Mouse (Mus musculus): ENCODE measurements around the gene Pdcd2.
"Not testable (repeated sequence)": the region's sequence is repeated elsewhere in the genome, so short reads cannot be mapped to it uniquely, and the experiment has no call there.

The Pdcd2 gene

DNA sequence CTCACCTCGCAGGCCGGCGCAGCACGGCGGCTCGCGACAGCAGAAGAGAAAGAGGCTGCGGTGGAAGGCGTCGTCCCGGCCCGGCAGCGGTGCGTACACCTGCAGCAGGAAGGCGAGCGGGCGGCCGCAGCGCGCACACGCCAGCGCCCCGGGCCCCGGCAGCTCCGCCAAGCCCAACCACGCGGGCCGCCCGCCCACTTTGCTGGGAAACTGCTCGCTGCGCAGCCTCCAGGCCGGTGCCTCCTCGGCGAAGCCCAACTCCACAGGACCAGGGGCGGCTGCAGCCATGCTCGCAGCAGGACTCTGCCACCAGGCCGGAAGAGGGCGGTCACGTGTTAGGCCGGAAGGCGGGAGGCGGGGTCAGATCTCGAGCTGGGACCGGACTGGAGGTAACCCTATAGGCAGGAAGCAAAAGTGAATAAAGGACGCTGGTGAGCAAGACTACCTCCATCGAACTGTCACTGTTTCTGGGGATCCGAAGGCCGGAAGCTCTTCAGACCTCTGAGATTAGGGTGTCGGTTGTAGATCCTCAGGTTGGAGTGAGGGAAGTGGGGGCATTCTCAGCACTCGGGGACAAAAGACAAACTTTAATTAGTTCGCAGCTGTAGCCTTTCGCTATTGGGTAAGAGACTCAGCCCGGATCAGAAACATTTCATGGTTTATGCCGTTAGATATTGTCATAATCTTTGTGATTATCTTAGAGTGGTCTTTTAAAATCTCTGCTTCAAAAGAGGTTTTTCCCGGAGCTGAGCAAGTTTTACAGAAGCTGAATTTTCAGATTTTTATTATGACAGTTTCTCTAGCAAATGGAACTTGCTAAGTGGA lies at the start of gene Pdcd2:
Gene Pdcd2 (minus strand): TSS at position 316 of the 825 bp plus-strand sequence.
- CTCF ChIA-PET, result no interaction called here

DNA sequence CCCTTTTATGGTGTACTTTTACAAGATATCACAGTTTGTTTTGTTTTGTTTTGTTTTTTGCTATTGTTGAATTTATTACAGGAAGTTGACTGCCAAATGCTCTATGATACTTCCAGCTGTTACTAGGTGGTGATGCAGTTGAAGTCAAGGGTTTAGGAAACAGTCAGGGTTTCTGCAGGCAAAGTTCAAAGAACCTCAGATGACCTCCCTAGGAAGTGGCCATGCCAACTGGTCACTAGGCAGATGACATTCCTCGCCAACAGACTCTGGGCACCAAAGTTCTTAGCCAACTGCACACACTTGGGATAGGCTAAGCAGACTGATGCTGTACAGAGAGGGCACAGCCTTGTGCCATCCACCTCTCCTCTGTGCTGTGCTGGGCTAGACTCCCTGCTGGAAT lies 48.0 kb upstream of the Pdcd2 start:
- CTCF ChIA-PET, result no interaction called here

DNA sequence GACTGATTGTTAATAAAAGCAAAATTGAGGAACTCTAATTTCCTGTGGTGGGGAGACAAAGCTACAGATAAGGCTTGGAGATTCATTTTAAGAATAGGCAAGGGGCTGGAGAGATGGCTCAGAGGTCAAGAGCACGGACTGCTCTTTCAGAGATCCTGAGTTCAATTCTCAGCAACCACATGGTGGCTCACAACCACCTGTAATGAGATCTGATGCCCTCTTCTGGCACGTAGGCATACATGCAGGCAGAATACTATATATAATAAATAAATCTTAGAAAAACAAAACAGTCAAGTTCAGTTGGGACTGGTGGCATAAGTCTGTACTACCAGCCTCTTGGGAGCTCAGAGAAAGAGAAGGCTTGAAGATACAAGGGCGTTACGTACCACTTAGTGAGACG lies 39.8 kb upstream of the Pdcd2 start:
- CTCF ChIA-PET, result no interaction called here

DNA sequence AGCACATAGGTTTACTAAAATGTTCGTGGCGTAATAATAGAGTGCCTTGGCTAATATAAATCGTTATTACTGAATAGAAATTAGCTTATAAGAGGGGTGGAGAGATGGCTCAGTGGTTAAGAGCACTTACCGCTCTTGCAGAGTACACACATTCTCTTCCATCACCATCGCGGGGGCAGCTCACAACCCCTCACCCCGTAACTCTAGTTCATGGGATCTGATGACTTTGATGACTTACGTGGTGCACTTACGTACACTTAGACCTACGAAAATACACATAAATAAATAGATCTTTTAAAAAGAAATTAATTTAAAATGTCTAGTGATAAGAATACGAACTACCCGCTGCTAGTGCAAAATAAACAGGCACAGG lies 37.8 kb upstream of the Pdcd2 start:
- CTCF ChIA-PET, result no interaction called here

DNA sequence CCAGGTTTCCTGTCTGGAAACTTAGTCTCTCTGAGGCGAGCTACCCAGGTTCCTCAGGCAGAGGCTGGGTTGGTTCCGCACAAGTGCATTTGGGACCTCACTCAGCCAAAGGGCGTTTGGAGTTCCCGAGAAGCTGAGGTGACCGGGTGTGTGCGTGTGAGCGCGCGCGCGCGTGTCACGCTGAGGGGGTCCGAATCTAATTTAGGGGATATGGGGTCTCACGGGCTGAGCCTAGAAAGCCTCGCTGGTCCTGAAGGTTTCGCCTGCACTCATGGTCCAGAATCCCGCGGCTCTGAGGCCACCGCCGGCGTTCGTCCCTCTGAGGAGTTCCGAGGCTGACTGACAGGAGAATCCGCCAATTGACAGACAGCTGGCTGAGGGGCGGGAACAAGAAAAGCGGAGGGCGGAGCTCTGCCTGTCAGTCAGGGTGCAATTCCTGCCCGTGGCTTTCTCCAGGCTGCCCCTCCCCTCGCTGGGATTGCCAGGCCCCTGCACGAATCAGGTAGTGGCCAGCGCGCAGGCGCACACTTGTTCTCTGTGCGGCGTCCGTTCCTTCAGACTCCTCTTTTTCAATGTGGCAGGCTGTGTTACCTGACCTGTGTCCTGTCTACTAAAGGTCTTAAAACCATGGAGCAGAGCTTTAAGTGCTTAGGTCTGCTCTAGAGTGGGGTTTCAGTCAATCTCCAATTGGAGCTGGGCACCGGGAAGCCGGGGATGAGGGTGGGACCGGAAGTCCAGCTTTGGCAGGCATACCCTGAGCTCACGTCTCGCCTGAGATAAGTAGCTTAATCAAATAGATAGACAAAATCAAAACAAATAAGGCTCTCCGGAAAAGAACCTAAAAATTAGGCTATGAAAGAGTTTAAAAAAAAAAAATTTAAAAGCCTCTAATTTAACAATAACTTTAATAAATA lies 37.2 kb upstream of the Pdcd2 start, which contains the start of gene Prdm9:
Gene Prdm9 (minus strand): TSS at position 341 of the 914 bp plus-strand sequence.
- CTCF ChIA-PET, result no interaction called here

DNA sequence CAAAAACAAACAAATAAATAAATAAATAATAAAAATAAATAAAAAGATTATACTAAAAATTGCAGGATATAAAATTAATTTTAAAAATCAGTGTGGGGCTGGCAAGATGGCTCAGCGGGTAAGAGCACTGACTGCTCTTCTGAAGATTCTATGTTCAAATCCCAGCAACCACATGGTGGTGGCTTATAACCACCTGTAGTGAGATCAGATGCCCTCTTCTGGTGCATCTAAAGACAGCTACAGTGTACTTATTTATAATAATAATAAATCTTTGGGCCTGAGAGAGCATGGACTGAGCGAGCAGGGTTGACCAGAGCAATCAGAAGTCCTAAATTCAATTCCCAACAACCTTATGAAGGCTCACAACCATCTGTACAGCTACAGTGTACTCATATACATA lies 32.8 kb upstream of the Pdcd2 start:
- CTCF ChIA-PET, result interaction anchor here (0.6 to 0.7 kb wide), 2 partner anchors 29 to 66 kb away, joined by 3 to 5 read pairs; no protein-coding TSS in a partner anchor

DNA sequence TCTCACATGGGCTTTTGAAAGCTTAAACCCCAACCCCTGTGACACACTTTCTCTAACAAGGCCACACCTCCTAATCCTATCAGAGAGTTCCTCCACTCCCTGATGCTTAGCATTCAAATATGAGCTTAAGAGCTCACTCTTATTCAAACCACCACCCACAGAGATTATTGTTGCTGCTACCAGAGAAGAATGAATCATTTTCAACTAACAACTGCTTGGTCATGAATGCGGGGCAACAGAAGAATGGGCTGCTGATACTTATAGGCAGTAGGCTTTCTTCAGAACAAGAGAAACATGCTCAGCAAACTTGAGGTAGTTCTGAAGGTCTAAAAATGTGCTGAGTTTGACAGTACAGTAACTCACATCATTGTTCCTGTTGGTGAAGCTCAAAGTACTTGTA lies 22.6 kb upstream of the Pdcd2 start:
- CTCF ChIA-PET, result no interaction called here

DNA sequence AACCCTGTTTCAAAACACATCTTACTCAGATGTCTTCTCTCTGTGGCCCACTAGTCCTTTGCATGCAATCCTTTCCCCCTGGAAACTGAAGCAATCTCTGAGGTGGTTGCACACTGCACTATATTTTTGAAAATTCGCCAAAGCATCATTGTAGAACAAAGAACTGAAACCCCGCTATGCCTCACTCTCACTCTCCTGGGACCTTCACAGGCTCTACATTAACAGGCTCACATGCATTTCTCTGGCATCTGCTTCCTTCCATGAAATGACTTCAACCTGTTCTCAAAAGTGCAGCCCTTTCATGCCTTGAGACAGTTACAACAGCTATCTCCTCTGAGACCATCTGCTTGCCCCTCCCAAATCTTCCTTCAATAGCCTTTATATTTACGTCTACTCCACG lies 19.3 kb upstream of the Pdcd2 start:
- CTCF ChIA-PET, result no interaction called here

DNA sequence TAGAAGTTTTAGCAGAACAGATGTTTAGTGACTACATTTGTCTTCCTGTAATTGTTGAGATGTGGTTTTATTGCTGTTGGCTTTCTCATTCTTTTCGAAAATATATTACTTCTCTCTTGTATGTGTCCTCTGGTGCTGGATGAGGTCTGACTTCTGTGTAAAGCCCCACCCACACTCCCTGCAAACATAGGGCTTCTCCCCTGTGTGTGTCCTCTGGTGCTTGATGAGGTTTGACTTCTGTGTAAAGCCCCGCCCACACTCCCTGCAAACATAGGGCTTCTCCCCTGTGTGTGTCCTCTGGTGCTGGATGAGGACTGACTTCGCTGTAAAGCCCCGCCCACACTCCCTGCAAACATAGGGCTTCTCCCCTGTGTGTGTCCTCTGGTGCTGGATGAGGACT lies 16.8 kb upstream of the Pdcd2 start:
- CTCF ChIA-PET, result not testable (repeated sequence)

DNA sequence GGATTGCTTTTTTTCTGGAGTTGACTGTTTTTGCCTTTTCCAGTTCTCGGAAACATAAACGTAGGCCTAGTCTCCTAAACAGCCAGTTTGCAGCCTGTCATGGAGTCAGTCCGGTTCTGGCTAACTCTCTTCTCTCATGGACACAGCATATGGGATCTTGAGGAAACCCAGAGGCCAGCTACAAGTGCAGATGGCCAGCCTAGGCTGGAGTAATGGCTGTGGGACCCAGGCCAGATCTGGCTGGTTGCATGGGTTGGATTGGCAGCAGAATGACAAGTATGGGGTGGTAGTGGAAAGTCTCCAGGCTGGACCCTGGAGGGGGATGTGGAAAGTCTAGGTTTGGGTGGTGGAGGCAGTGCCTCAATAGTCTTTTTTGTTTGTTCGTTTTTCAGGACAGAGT lies 13.2 kb upstream of the Pdcd2 start:
- CTCF ChIA-PET, result no interaction called here

DNA sequence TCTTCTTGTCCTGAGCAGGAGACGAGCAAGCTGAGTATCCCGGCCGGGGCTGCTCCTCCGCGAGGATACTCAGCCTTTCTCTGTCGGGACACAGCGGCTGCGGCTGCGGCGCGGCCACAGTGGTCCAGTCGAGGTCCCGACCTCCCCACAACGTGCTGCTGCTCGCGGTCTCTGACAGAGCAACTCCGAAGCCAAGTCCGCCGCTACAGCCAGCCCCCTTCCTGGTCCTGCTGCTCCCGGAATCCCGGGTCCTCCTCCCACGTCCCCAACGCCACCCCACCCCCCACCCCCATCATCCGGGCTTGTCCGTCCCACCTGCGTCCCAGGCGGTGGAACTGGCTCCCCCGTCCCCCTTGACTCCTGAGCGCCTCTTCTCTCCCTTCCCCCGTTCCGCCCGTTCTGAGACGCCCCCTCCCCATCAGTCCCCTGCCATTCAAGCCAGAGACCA lies 9.4 kb upstream of the Pdcd2 start:
- CTCF ChIA-PET, result no interaction called here

DNA sequence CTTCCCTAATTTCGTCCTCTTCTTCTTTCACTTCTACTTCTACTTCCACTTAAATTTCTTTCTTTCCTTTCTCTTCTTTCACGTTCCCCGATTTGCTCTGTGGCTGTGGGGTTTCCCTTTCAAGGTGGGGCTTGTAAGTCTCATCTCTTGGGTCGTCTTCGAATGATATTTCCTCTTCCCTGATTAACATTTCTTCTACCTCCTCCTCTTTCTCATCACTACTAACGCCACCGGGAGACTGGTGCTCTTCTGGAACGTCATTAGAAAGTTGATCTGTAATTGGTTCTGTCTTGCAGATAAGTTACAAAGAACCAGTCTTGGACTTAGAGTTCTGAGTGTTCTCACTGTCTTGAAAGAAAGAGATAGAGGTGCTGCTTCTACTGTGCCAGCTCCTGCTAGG lies 8.8 kb upstream of the Pdcd2 start:
- CTCF ChIA-PET, result no interaction called here

DNA sequence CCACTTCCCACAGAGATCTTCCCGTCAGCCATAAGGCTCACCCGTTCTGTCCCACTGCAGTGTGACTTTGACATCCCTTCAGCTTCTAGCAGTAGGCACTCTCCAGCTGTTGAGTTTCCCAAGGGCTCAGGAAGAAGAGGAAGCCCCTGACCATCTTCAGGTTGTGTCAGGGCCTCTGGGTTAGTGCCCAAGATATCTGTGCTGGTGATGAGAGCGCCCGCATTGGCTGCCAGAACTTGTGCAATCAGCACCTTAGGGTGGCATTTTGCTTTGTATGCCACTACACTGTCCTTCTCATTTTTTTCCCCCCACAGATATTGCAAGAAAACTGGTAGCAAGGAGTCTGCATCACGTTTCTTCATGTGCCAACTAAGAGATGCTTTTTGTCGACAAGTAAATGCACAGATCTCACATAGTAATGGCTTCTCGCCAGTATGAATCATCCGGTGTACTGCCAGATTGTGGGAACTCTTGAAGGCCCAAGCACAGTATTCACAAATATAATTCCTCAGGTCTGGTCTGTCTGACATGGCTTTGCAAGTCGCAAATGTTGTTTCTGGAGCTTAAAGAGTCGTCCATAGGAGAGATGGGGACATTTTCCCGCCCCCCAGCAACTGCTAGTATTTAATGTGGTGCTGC lies 8.2 kb upstream of the Pdcd2 start:
- CTCF ChIA-PET, result no interaction called here

DNA sequence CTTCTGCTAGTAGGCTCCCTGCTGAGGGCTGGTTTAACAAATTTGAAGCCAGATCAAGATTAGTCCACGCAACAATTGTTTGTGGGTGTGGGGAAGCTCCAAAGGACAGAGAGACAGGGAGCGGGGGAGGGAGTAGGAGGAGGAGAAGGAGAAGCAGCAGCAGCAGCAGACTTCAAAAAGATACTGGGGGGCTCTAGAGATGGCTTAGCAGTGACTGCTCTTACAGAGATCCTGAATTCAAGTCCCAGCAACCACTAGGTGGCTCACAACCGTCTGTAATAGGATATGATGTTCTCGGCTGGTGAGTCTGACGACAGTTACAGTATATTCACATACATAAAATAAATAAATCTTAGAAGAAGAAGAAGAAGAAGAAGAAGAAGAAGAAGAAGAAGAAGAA lies 3.0 kb upstream of the Pdcd2 start:
- CTCF ChIA-PET, result interaction anchor here (0.6 to 0.7 kb wide), 2 partner anchors 14 to 25 kb away, joined by 3 to 5 read pairs; no protein-coding TSS in a partner anchor

DNA sequence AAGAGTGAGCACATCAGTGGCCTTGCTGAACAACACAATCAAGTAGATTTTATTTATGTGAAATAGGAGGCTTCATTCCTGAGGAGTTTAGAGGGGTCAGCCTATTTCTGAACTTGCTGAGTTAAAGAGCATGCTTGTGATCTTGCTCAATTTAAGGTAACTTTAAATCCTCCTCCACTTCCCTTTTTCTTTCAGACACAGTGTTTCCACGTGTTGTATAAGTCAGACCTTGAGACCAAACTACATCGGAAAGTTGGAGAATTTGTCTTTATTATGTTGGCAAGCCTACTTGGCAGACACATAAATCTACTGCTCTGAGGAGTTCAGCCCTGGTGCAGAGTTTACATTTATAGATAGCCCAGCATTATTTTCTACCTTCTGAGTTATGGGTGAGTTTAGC lies 1.8 kb upstream of the Pdcd2 start:
- CTCF ChIA-PET, result interaction anchor here (0.6 kb wide), 1 partner anchor 16 kb away, joined by 10 read pairs; no protein-coding TSS in a partner anchor

DNA sequence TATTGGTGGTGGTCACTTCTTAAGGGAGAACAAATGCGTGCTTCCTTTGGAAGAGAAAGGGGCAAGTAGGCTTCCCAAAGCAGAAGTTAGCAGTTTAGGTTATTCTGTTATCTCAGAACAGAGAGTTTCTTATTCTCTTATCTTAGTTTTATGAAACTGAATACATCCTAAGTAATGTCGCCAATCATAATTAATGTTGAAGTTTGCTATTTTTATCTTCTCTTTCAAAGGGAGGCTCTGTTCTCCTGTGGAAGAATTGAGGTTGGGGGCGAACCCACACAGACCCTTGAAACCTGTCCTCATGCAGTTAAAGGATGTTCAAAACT lies 673 bp upstream of the Pdcd2 start:
- CTCF ChIA-PET, result no interaction called here

DNA sequence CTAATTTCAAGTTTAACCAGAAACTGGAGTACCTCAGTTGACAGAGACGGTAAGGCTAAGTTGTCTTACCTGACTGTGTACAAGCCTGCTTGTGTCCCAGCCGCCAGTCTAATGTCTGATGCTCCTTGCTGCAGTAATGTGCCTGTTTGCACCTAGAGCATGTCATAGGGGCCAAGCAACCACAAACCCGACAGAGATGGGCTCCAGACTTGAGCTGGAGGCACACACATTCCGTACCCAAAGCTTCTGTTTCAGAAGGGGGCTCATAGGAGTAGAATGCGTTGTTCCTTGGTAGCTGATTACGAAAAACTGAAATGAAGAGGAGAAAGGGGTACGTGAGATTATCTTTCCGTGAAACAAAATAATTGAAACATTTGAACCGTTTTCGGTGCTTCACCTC lies 797 bp downstream of the Pdcd2 start:
- CTCF ChIA-PET, result interaction anchor here (0.6 kb wide), 1 partner anchor 1143 kb away, joined by 14 read pairs; no protein-coding TSS in a partner anchor

DNA sequence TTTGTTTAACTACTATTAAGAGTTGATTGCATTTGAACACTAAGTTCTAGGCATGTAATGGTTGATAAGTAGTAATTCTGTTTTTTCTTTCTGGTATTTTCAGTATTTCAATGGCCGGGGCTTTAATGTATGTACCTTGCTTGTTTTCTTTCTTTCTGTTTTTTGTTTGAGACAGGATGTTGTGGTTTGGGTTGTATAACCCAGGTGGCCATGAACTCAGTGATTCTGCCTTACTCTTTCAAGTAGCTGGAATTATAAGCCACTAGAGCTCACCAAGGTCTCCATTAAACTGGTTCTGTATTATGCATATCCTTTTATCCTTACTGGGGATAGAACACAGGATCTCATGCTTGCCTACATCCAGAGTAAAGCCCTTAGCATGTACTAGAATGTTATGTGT lies 8.3 kb downstream of the Pdcd2 start:
- CTCF ChIA-PET, result no interaction called here

DNA sequence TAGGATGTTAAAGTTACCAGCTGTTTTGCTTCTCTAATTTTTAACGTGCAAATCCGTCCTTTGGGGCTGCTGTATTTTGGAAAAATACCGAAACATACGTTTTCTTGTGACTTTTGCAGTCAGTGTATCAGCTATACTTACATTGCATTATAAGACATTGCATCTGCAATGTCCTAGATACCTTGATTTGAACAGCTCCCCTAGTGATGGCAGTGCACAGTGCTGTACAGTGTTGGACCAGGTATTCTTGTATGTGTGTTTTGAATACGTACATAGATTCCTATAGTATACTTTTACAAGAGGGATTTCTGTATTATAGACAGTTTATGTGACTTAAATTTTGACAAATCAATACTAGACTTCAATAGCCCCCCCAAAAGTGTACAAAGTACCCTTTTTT lies 8.9 kb downstream of the Pdcd2 start:
- CTCF ChIA-PET, result no interaction called here

DNA sequence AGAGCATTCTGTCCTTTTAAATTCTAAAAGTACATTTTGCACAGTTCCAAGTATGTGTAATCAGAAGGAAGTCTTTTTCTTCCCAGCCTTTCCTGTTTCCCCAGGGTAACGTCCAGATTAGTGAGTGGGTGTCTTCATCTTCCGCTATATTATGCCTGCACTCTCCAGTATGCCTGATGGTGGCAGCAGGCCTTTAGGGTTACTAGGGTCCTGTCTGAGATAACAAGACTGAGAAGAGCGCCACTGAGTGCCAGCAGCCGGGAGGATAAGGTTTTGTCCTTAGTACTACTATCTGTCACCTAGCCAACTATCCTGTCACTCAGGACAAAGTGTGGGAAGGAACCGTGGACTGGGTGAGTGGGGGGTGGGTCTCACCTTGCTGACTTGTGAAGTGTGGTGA lies 9.3 kb downstream of the Pdcd2 start:
- CTCF ChIA-PET, result no interaction called here

DNA sequence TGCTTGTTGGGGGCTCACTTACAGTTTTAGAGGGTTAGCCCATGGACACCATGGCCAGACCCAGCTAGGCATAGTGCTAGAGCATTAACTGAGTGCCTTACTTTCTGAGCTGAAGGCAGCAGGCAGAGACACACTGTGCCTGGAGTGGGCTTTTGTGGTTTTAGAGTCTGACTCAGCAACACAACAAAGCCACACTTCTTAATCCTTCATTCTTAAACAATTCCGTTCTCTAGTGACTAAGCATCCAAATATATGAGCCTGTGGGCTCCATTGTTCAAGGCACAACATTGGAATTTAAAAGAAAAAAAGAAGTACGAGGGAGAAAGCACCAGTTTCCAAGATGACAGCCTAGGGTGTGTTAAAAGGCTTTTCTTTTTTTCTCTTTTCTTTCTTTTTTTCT lies 16.4 kb downstream of the Pdcd2 start:
- CTCF ChIA-PET, result no interaction called here

DNA sequence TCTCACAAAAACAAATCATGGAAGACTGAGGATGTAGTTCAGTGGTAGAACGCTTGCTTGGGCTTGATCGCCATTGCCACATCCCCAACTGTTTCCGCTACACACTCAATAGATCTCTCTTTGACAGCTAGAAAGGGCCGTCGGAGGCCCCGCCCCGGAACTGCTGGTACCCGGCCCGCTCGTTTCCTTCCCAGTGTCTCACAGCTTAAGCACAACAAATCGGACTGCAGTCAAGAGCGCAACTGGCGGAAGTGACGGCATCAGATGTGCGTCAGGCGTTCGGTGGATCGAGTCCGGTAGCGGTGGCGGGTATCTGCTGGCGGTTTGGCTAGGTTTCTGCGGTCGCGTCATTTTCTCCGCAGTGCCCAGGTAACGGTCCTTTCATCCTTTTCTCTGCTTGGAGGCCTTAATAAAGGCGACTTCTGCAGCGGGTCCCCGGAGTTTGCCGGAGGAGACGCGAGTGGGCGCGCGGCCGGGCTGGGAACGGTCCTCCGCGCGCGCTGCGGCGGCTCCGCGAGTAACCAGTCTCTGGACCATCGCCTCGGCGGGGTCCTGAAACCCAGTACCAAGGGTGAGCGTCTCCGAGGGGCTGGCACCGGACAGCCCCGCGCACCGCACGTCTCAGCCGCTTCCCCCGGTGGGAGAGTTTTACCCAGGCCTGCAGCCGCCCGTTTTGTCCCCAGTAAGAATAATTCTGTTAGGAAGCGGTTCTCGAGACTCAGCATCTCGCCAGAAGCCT lies 27.3 kb downstream of the Pdcd2 start, which contains the start of the genes Psmb1 and Tbp:
Gene Psmb1 (minus strand): TSS at position 96 of the 739 bp plus-strand sequence.
Gene Tbp (plus strand): TSS at position 233 of the 739 bp plus-strand sequence.
- CTCF ChIA-PET, result no interaction called here

All from spleen, embryonic (tissue).